Mouse (Mus musculus): Measurements from ENCODE around the gene Frg2f1. TPM values are rescaled to one million over a fixed set of nuclear protein-coding genes. Genes with fewer than 3 reads are reported as not detected.

Frg2f1 gene
- polyA plus RNA-seq (2015; fragmentation: Illumina TruSeq; extraction: RNeasy Lipid Tissue Mini Kit (QIAGEN cat#74804); ENCODE audit: low read depth, low replicate concordance): 16.1 TPM

DNA sequence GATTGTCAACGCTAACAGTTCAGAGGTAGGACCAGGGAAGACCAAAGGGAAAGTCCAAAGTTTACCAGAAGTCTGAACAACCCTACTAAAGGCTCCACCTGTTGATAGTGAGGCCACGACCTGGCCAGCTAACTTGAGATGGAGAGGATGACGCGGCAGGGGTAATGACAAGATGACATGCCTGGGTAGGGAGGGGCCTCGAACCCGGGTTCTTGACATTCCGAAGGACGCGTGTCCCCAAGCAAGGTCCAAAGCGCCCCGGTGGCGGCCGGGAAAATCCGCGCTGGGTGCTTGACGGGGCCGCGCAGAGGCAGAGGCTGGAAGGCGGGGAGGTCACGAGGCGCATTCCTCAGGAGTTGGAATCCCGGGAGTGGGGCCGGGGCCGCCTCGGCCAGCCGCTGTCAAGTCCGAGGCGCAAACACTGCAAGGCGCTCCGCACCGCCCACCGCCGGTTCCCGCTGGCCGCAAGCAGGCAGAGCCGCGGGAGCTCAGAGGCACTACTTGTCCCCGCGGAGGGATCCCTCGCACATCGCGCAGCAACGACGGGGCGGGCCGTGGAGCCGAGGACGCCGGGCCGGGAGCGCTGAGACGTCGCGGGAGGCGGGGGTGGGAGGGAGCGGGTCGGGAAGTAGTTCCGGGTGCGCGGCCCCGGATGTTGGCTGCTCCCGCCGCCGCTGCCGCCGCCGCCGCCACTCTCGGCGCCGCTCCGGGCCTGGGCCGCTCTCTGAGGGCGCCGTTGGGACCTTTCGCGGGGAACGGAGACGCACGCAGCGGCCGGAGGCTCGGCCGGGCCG, at the start of gene Frg2f1:
Gene Frg2f1, minus strand, starts transcription at position 499 of the 794 bp plus-strand sequence.

DNA sequence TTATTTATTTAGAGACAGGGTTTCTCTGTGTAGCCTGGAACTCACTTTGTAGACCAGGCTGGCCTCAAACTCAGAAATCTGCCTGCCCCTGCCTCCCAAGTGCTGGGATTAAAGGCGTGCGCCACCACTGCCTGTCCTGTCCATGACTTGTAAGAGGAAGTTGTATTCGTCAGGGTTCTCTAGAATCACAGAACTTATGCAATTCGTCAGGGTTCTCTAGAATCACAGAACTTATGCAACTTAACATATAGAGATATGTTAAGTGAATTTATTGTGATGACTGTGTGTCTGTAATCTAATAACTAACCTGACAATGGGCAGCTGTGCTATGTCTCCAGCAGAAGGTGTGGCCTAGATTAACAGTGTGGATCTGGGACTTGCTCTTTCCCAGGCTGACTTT, 2.7 kb downstream of the Frg2f1 start, which contains the start of gene Foxj3:
Gene Foxj3, plus strand, starts transcription at position 390 of the 400 bp plus-strand sequence.

DNA sequence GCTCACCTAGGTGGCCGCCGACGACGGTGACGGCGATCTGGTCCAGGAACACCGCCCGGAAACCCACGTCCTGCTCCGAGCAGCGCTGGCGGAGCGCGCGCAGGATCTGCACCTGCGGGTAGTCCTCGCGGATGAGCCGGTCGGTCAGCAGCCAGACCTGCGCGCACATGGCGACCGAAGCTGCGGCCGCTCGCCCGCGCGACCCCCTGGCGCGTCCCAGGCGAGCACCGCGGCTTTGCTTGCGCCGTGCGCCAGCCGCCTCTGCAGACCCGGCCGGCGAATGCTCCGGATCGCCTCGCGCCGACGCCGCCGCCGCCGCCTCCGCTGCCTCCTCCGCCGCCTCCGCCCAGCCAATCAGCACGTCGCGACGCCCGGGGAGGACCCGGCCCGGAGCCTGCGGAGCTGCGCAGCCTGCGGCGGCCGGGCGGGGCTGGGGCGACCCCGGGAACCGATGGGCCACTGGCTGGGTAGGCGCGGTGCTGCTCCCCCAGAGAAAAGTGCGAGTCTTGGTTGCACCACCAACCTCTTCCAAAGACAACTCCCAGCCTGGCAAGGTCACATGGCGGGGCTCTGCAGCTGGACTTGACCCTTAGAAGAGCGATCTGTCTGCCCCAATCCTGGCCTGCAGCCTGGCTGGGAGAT, 46.9 kb downstream of the Frg2f1 start, which contains the start of gene Rimkla:
Gene Rimkla, minus strand, starts transcription at position 338 of the 642 bp plus-strand sequence.

Other genes with a start within 250 kb of the Frg2f1 start
- gene Ybx1, start 244.9 kb downstream of the Frg2f1 start, polyA plus RNA-seq (2015; fragmentation: Illumina TruSeq; extraction: RNeasy Lipid Tissue Mini Kit (QIAGEN cat#74804); ENCODE audit: low read depth, low replicate concordance): 226 TPM
- 37.2 TPM for gene Ppih, start 219.0 kb downstream of the Frg2f1 start, polyA plus RNA-seq (2015; fragmentation: Illumina TruSeq; extraction: RNeasy Lipid Tissue Mini Kit (QIAGEN cat#74804); ENCODE audit: low read depth, low replicate concordance)
- 14.5 TPM for gene Ccdc30, start 124.0 kb downstream of the Frg2f1 start, polyA plus RNA-seq (2015; fragmentation: Illumina TruSeq; extraction: RNeasy Lipid Tissue Mini Kit (QIAGEN cat#74804); ENCODE audit: low read depth, low replicate concordance)
- gene Ppcs, start 117.1 kb downstream of the Frg2f1 start, polyA plus RNA-seq (2015; fragmentation: Illumina TruSeq; extraction: RNeasy Lipid Tissue Mini Kit (QIAGEN cat#74804); ENCODE audit: low read depth, low replicate concordance): 13.5 TPM
- gene Zmynd12, start 116.7 kb downstream of the Frg2f1 start, polyA plus RNA-seq (2015; fragmentation: Illumina TruSeq; extraction: RNeasy Lipid Tissue Mini Kit (QIAGEN cat#74804); ENCODE audit: low read depth, low replicate concordance): 1.3 TPM
- 13.1 TPM for gene Rimkla, start 46.9 kb downstream of the Frg2f1 start, polyA plus RNA-seq (2015; fragmentation: Illumina TruSeq; extraction: RNeasy Lipid Tissue Mini Kit (QIAGEN cat#74804); ENCODE audit: low read depth, low replicate concordance)
- gene Foxj3, start 2.5 kb downstream of the Frg2f1 start, polyA plus RNA-seq (2015; fragmentation: Illumina TruSeq; extraction: RNeasy Lipid Tissue Mini Kit (QIAGEN cat#74804); ENCODE audit: low read depth, low replicate concordance): 35.2 TPM
- not detected for gene Guca2a, start 98.2 kb upstream of the Frg2f1 start, polyA plus RNA-seq (2015; fragmentation: Illumina TruSeq; extraction: RNeasy Lipid Tissue Mini Kit (QIAGEN cat#74804); ENCODE audit: low read depth, low replicate concordance)
- not detected for gene Guca2b, start 119.4 kb upstream of the Frg2f1 start, polyA plus RNA-seq (2015; fragmentation: Illumina TruSeq; extraction: RNeasy Lipid Tissue Mini Kit (QIAGEN cat#74804); ENCODE audit: low read depth, low replicate concordance)
- 30.7 TPM for gene Hivep3, start 194.3 kb upstream of the Frg2f1 start, polyA plus RNA-seq (2015; fragmentation: Illumina TruSeq; extraction: RNeasy Lipid Tissue Mini Kit (QIAGEN cat#74804); ENCODE audit: low read depth, low replicate concordance)

Measured in brain, adult 10 weeks (tissue).